Mouse (Mus musculus) G1E (cell line): Measurements from ENCODE around the gene Men1. TPM values are rescaled to one million over a fixed set of nuclear protein-coding genes. Genes with fewer than 3 reads are reported as not detected.

Experiments
- ATAC-seq: 2 replicates; pipeline ENCODE4 v1.8.0; 2016; ENCODE audit warnings: mild to moderate bottlenecking; ENCODE audit not compliant: insufficient number of reproducible peaks, poor library complexity, low FRiP score, severe bottlenecking; ENCODE audit errors: extremely low read depth
- DNase-seq: peaks from one replicate; pipeline ENCODE4 v3.0.0; 2012; ENCODE audit warnings: low spot score
- H3K27me3 ChIP-seq: 2 replicates; pipeline ENCODE4 v1.6.1; 2012; ENCODE audit warnings: mild to moderate bottlenecking, low read length, inconsistent platforms; ENCODE audit not compliant: insufficient read depth
- H3K36me3 ChIP-seq: replicated peaks from 2 replicates; pipeline ENCODE3; 2012; ENCODE audit warnings: mild to moderate bottlenecking, inconsistent platforms
- H3K4me1 ChIP-seq: 2 replicates; pipeline ENCODE4 v1.6.1; 2012; ENCODE audit warnings: low read depth, low read length, inconsistent platforms, mixed read lengths; ENCODE audit not compliant: insufficient read depth
- H3K4me3 ChIP-seq: 2 replicates; pipeline ENCODE4 v1.5.1; 2012; ENCODE audit warnings: low read depth, mild to moderate bottlenecking, inconsistent platforms, low read length, moderate library complexity, mixed read lengths
- H3K9me3 ChIP-seq: replicated peaks from 2 replicates; pipeline ENCODE4 v1.6.1; 2012; ENCODE audit warnings: inconsistent platforms
- CTCF ChIP-seq: IDR thresholded peaks from 2 replicates; pipeline ENCODE4 v1.5.1; 2012; ENCODE audit warnings: low read depth, low read length, inconsistent platforms, mixed read lengths
- GATA1 ChIP-seq: IDR thresholded peaks from 2 replicates; pipeline ENCODE4 v1.6.1; 2012; ENCODE audit warnings: borderline replicate concordance, low read length, inconsistent platforms, mixed read lengths
- GATA2 ChIP-seq: IDR thresholded peaks from 2 replicates; pipeline ENCODE4 v1.6.1; 2012; ENCODE audit warnings: low read depth, low read length, inconsistent platforms, borderline replicate concordance
- POLR2AphosphoS5 ChIP-seq: IDR thresholded peaks from 2 replicates; pipeline ENCODE4 v1.6.1; 2012; ENCODE audit warnings: low read depth, low read length, inconsistent platforms; ENCODE audit not compliant: insufficient replicate concordance
- TAL1 ChIP-seq: conservative IDR thresholded peaks from 2 replicates; pipeline ENCODE4 v1.6.1; 2012; ENCODE audit warnings: low read depth, low read length, inconsistent platforms, mixed read lengths
- polyA plus RNA-seq: library from polyadenylated mRNA; stranded (reverse); fragments of >175 nt; gene quantifications from 2 replicates; pipeline ENCODE4 v1.2.3, GENCODE M21; 2012
- total RNA-seq, 2 experiments: library from RNA; stranded (forward) in 1 of 2; stranded (reverse) in 1 of 2; fragments of 200-1000 nt in 1 of 2; fragments of >200 nt in 1 of 2; fragmentation: Nextera tagmentation in 1 of 2; gene quantifications; 2 replicates each; pipeline ENCODE4 v1.2.3; 2014 to 2017

Gene Men1
- total and polyA plus RNA-seq, 3 experiments: 30.9 to 146 (median 53.9) TPM

GRCm38 (mm10) chr19:6363411-6364240 lies 28.8 kb downstream of the Men1 start, which contains the start of gene Sf1:
Gene Sf1 (plus strand): TSS chr19:6363690.
- H3K9me3 ChIP-seq: no peaks in the 10 kb centered on the region
- peak; percentile 98 for DNase-seq
- no peaks in the 10 kb centered on the region for H3K27me3 ChIP-seq
- peak; percentile 93 for ATAC-seq
- H3K4me3 ChIP-seq: peak within 1 kb of the TSS; percentile 97
- peaks cover 69% of the 10 kb centered on the region for H3K36me3 ChIP-seq
- TF ChIP-seq GATA2 (no peak), TAL1 (no peak), CTCF (no peak), POLR2AphosphoS5 (no peak), GATA1 (no peak)
- H3K4me1 ChIP-seq: peaks cover 35% of the 10 kb centered on the region

GRCm38 (mm10) chr19:6364317-6364725 lies 29.5 kb downstream of the Men1 start:
- H3K9me3 ChIP-seq: no peaks in the 10 kb centered on the region
- H3K27me3 ChIP-seq: no peaks in the 10 kb centered on the region
- TF ChIP-seq POLR2AphosphoS5: no peak
- no peak for TF ChIP-seq TAL1
- TF ChIP-seq GATA2: no peak
- TF ChIP-seq CTCF: no peak
- H3K36me3 ChIP-seq: peaks cover 70% of the 10 kb centered on the region
- H3K4me3 ChIP-seq: peak overlapping the region; percentile 97
- peak; percentile 71 for DNase-seq
- ATAC-seq: no peak
- H3K4me1 ChIP-seq: peaks cover 40% of the 10 kb centered on the region

- DNase-seq (no peak), ATAC-seq (no peak)
- peaks cover 73% of the 10 kb centered on the region for H3K36me3 ChIP-seq
- no peaks in the 10 kb centered on the region for H3K27me3 ChIP-seq
- no peak for TF ChIP-seq POLR2AphosphoS5
- no peak for TF ChIP-seq CTCF
- TF ChIP-seq TAL1: no peak
- TF ChIP-seq GATA2: no peak
- peak overlapping the region; percentile 97 for H3K4me3 ChIP-seq
- peaks cover 41% of the 10 kb centered on the region for H3K4me1 ChIP-seq
- no peaks in the 10 kb centered on the region for H3K9me3 ChIP-seq
These were observed 30.1 kb downstream of the Men1 start for GRCm38 (mm10) chr19:6364842-6365241.

- DNase-seq: no peak
- H3K4me1 ChIP-seq: peaks cover 84% of the 10 kb centered on the region
- H3K27me3 ChIP-seq: no peaks in the 10 kb centered on the region
- TF ChIP-seq GATA2 (no peak), TAL1 (no peak), GATA1 (no peak), POLR2AphosphoS5 (no peak), CTCF (no peak)
- peaks cover 98% of the 10 kb centered on the region for H3K36me3 ChIP-seq
- no peak overlapping the region for H3K4me3 ChIP-seq
- ATAC-seq: no peak
- no peaks in the 10 kb centered on the region for H3K9me3 ChIP-seq
These were observed 35.4 kb downstream of the Men1 start for GRCm38 (mm10) chr19:6370175-6370574.

- ATAC-seq (no peak), DNase-seq (no peak)
- H3K4me3 ChIP-seq: no peak overlapping the region
- H3K9me3 ChIP-seq: no peaks in the 10 kb centered on the region
- H3K27me3 ChIP-seq: no peaks in the 10 kb centered on the region
- TF ChIP-seq GATA1: no peak
- no peak for TF ChIP-seq GATA2
- TF ChIP-seq CTCF: no peak
- no peak for TF ChIP-seq POLR2AphosphoS5
- TF ChIP-seq TAL1: no peak
- H3K36me3 ChIP-seq: peaks cover 98% of the 10 kb centered on the region
- peaks cover 73% of the 10 kb centered on the region for H3K4me1 ChIP-seq
These were observed 37.7 kb downstream of the Men1 start for GRCm38 (mm10) chr19:6372433-6372832.

GRCm38 (mm10) chr19:6373539-6374400 lies 39.0 kb downstream of the Men1 start:
- Histone ChIP-seq H3K36me3 (peaks cover 98% of the 10 kb centered on the region), H3K27me3 (no peaks in the 10 kb centered on the region), H3K9me3 (no peaks in the 10 kb centered on the region), H3K4me3 (no peak overlapping the region), H3K4me1 (peaks cover 71% of the 10 kb centered on the region)
- ATAC-seq: no peak
- peak; percentile 29 for DNase-seq
- TF ChIP-seq TAL1 (no peak), CTCF (peak; percentile 62), POLR2AphosphoS5 (peak; percentile 62; the same call in 1 of the 2 replicates)
